Mouse (Mus musculus): ENCODE results near the gene Kcnk5.

Gene Kcnk5

DNA sequence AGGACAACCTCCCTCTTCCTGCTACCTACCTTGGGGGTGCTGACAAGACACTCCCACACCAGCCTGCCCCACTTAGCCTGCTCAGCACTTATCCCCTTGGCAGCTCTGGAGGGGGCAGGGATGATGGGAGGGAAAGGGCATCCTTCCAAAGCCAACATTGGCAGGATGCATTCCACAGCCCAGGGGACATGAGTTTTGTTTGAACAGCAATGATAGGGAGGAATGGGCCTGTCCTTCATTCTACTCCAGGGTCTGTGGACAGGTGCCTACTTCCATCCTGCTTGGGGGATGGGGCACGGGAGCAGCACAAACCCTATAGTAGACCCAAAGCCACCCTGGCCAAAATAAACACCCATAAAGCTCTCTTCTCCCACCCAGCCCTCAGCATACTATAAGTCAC, 16.2 kb downstream of the Kcnk5 start:
- no peak for DNase-seq (ENCODE audit: low spot score)

DNA sequence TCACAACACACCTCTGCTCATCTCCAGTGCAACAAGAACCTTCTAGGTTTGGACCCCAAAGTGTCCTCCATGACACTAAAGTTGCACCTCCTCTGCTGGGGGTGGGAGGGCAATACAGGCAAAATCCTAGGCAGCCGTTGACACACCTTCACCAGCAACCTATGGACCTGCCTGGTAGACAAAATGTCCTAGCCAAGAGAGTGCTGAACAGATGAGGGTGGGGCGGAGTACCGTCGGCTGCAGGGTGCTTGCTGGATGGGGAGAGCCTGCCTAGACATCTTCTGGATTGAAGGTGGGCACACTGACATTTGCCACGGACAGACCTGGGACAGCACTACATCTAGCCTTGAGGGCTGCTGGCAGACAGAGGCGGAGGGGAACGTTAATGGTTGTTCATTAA, 17.2 kb downstream of the Kcnk5 start:
- DNase-seq (ENCODE audit: low spot score), result no peak

DNA sequence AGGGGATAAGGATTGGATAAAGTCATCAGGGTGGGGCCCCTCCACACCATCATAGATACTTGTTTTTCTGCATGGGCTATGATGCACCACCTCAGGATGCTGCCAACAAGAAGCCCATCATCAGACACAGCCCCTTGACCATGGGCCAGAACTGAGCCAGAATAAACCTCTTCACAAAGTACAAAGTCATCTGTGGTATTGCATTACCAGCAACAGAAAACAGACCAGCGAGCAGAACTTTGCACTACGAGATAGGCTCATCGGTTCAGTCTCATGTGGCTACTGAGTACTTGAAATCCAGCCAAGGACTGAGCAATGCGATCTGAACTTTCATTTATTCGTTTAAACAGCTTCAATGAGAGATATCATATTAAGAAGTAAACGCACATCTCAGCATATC, 18.9 kb downstream of the Kcnk5 start:
- no peak for DNase-seq (ENCODE audit: low spot score)

DNA sequence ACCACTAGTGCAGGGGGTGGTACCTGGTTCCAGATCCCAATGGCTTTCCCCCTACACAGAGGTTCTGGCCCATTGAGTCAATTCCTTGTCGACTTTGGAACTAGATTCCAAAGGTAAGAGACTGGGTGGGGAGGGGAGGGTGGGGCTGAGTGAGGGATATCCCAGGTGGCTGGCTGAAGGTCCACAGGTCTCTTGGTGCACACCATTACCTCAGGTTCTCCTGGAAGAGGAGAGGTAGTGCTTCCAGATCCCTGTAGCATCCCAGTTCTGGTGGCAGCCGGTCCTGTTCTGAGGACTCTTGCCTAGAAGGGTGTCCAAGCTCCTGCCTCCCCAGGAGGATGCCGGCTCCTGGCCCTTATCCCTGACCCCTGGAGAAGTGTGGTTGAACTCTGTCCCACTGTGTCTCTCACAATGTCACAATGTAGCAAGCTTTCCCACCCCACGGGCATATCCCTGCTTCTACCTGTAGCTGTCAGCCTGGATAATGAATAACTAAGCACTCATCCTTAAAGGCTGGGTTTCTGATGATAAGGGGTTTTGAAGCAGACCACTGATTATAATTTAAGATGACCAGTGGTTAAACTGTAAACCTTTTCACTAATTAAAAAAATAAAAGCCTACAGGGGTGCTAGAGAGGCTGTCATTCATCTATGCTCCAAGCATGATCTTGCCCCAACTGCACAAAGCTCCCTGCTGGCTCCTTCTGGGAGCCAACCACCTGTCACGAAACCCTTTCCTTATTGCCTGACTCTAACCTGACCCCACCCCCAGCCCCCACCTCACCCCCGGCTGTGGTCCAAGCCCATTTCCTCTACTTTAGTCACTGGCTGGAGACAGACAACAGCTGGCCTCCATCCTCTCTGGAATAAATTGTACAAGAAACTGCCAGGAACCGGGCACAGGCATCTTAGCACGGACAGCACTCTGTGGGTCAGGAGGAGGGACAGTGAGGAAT, 22.6 kb downstream of the Kcnk5 start:
- no peak for DNase-seq (ENCODE audit: low spot score)

DNA sequence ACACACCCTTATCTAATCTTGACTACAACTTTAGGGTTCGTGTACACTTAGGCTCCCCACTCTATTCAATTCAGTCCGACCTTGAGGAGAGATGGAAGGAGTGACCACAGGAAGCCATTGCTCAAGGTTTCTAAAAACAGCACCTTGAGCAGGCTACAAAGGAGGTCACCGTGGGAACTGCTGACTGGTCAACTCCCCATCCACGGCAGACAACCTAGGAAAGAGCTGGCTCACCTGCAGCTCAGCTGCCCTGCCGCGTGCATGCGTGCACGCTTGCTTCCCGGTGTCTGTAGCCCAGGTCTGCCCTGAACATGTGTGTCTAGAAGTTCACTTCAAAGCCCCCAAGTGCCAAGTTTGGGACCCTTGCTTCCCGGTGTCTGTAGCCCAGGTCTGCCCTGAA, 24.0 kb downstream of the Kcnk5 start:
- DNase-seq (ENCODE audit: low spot score), result no peak

DNA sequence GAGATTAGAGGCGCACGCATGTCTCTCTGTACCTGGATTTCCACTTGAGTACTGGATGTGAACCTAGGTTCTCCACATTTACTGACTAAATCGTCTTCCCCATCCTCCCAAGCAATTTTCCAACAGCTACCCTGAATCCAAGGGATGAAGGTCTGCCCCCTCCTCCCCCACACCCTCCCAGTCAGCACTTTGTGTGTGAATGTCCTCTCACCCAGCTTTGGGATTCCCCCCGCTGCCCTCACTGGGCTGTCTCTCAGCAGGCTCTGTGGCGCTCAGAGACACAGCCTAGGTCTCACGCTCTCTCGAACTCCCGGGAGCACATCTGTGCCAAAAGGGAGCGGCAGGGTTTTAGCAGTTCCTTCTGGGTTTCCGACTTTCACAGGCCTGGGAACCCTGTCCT, 25.9 kb downstream of the Kcnk5 start:
- DNase-seq (ENCODE audit: low spot score), result no peak

DNA sequence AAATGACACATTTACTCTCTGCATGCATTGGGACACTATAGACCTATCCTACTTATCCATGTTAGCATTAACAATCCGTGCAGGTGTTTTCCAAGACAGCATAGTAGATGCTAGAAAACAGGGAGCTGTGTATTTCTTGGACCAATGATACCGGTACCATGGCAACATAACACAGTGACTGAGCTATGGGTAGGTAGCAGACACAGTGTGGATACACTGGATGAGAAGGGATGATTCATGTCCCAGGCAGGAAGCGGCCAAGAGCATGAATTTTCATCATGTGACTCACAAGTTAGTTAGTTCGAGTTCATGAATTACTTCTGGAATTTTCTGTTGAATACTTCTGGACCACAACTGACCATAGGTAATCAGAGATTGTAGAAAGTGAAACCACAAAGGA, 26.7 kb downstream of the Kcnk5 start:
- DNase-seq (ENCODE audit: low spot score), result no peak

DNA sequence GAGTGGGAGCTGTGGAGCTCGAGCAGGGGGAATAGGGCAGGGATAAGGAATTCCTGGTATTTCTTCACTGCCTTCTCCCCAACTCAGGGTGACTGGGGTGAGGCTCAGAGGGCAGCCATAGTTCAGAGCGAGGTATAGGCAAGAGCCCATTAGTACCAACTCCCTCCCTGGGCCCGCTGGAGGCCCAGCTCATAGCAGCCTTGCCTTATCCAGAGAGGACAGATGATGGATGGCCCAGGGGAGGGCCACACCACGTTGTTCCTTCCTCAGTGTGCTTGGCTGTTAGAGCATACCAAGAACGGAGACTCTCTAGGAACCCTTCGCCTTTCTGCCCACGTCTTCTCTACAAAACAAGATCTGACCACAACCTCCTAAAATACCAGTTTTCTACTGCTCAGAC, 27.4 kb downstream of the Kcnk5 start:
- DNase-seq (ENCODE audit: low spot score), result no peak

DNA sequence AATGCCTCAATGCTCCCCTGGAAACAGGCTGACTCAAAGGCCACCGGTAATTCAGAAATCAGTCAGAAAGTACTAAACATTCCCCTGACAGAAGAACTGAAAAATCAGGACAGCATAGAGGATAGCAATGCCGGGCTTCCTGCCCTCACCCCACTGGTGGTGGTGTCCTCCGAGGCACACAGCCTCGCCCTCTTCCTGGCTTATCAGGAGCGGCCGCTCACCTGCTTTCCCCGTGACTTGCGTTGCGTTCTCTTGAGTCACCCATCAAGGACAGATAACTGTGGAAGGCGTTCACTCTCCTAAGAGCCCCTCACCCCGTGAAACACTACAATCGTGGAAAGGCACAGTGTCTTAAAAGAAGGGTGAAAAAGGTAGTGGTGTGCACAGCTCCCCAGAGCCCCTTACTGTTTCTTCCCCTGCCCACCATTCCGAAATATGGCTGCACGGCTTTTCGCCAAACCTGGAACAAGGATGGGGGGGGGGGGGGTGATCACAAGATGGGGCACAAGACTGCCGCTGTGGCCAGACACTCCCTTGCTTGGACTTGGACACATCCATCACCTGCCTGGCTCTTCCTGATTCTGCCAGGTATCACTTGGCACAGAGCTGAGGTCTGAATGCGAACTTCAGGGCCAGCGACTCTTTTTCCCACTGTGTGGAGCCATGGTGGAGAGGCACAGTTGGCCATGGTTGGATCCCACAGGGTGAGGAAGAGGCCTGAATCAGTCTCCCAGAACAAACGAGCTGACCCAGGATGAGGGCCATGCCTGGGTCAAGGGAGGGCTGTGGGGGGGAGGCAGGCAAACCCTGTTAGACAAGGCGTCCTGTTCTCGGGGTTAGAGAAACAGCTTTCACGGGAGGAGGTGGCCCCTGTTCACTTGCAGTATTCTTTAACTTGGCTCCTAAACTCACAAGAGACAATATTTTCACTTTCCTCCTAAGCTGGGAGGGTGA, 32.2 kb downstream of the Kcnk5 start:
- no peak for DNase-seq (ENCODE audit: low spot score)

DNA sequence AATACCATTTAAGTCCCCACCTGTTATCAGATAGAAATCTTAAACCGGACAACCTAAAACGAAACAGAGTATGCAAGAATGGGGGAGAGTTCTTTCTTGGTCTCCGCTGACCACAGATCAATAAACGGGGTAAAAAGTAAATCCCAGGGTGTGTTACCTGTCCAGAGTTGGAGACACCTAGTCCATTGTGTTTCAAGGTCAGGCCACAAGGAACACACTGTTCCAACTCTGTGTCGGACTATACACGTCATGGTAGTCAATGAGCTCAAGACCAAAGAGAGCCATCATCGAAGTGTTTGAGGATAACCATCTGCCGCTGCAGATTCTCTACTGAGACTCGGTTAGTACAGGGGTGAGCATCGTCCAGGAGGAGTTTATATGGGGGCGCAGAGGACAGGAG, 33.1 kb downstream of the Kcnk5 start:
- DNase-seq (ENCODE audit: low spot score), result no peak

DNA sequence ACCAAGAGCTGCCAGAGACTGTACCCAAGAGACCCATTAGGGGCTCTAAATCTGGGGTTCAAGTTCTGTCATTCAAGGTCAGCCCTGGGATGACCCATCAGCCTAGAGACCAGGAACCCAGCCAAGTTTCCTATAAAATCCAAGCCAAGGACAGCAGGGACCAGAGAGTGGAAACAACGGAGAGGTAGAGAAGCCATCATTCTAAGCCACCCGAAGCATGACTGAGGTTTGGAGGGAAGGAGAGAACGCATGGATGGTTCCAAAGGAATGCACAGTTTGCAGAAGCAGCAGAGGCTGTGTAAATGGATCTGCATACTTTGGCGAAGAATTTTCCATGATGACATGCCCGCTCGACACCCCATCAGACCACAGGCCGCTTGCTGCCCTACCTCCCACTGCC, 33.8 kb downstream of the Kcnk5 start:
- no peak for DNase-seq (ENCODE audit: low spot score)

DNA sequence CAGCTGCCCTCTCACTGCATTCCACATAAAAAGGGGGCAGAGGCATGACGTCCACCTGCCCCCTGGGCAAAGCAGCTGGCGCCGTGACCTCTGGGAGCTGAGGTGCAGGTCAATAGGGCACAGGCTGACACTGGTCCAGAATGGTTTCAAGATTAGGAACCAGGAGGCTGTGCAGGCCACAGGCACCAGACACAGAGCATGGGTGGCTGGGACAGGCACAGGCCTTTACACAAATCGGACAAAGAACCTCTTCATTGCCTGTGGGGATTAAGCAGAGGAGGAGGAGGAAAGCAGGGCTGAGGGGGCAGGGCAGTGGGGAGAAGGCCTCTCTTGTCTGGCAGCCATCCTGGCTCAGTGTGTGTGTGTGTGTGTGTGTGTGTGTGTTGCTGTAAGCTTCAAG, 37.5 kb downstream of the Kcnk5 start:
- no peak for DNase-seq (ENCODE audit: low spot score)

DNA sequence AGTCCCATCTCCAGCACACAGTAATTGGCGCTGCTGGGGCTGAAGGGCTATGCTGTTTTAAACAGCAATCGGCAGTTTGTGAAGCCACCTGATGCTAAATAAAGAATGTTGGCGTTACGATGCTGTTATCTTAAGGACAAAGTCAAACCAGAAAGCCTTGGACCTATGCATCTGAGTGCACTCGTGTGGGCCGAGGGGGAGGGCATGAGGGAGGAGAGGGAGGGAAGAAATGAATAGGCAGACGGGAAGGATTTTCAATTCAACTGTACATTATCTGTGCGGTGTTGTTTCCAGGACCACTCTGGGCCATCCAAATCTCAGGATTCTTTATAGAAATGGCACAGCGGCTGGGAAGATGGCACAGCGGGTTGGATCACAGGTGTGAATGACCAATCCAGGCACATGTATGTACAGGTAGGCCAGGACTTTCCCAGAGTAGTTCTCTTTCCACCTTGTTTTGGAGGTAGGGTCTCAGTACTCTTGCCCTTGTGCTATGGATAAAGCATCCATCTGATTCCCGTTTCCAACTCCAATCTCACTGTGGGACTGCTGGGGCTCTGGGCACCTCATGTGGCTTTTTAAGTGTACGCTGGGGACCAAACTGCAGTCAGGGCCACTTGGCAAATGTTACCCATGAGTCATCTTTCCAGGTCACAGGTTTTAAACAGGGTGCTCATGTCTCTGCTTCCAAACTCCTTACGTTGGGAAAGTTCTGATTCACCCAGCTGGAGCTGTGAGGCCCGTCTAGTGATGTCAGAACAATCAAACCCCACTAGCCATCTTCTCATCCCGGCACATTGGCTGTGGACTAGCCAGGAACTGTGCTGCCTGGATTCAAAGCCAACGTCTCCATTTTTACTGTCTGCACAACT, 42.9 kb downstream of the Kcnk5 start, which contains the start of gene Saysd1:
TSS of gene Saysd1 (minus strand) at position 51 of the 872 bp plus-strand sequence.
- DNase-seq (ENCODE audit: low spot score), result no peak

DNA sequence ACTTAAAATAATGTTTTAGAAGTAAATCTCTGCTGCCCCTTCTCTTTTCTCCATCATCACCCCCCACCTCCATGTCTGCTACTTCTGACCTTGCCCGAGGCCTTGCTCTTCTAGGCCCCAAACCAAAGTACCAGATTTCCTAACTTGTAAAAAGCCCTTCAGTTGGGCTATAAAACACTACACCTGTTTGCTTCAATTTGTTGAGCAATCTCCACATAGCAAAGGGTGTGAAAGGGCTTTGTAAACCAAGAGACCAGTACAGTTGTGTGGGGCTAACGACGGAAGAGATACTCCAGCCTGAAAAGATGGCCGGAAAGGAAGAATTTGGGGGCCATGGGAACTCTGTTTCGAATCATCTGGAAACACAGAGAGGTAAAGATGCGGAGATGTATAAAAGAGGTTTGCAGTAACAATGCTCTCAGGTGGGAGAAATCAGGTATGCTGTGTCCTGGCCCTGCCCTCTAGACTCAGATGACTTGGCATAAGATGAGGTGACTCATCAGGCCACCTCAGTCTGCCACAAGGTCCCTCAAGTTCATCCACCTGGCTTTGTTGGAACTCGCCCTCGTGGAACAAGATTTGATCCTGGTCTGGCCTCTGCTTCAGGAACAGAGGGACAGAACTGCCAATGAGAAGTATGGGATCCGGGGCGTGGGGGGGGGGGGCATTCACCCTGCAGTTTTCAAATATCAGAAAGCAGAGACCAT, 46.5 kb downstream of the Kcnk5 start:
- no peak for DNase-seq (ENCODE audit: low spot score)

DNA sequence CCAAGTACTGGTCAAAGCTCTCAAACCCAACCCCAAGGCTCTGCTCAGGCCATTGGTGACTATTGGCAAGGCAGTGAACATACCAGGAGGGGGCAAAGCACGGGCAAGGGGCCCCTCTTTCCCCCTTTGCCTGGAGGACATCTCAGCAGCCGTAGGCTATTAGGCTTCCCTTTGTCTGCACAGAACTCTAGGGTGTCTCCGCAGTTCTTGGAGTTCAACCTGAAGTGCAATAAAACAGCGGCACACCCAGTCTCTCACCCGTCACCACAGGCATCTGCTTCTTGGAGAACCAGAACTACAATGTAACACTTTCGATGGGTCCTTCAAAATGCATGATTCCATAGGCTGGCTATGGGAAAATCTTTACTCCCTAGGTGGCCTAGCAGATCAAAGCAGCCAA, 53.4 kb downstream of the Kcnk5 start:
- DNase-seq (ENCODE audit: low spot score), result no peak

DNA sequence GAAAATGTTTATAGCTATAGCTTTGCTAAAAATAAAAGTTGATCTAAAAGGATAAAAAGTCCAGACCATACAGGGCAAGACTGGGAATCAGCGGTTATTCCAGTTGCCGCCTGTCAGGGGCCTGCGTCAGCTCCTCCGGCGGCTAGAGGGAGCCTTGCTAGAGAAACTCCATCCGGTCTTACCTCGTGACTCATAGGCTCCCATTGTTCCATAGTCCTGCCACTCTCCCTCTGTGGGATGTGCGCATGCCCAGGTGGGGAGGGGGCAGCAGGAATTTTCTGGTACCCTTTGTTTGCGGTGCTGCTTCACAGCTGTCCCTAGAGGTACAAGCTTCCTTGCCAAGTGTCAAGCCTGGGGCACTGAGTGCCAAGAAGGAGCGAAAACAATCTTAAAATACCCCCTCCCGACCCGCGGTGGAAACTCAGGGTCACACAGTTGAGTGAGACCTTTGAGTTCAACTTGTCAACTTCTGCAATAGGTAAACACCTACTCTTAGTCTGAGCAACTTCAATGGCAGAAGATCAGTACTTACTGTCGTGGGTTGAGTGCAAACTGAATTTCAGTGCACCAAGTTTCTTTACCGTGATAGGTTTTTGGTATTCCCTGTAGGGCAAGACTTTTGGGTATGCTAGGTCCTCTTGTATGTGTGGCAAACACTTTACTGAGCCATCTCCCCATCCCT, 54.1 kb downstream of the Kcnk5 start:
- DNase-seq (ENCODE audit: low spot score), result no peak

DNA sequence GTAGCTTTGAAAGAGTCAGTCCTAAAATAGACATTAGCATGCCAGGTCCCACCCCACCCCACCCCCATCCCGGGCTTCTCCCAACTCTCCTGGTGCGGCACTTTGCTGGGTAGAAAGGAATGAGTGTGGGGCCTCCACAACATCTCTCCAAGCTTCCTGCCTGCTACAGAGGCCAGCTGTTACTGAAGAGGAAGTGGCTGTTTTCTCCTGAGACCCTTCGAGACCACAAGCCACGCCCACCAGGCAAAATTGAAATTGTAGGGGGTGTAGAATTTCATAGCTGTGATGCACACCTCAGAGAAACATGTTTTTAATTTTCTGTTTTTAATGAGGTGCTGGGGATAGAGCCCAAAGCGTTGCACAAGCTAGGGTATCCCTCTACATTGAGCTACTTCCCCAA, 60.7 kb downstream of the Kcnk5 start:
- DNase-seq (ENCODE audit: low spot score), result no peak

DNA sequence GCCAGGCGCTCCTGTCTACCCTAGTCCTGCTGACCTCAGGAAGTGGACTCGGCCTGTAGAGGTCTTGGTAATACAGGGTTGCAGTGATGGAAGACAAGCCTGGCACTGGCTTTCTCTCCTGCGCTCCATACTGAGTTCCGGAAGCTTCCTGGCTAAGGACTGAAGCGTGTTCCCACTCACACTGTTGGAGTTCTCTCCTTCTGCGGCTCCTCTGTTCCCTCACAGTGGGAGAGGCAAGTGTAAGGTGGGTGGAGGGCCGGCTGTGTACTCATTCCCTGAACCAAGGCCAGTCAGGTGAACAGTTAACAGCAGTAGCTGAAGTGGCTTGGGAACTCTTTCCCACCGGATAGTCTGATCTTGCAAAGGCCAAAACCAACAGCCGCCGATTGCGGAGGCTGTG, 61.6 kb downstream of the Kcnk5 start:
- DNase-seq (ENCODE audit: low spot score), result no peak

DNA sequence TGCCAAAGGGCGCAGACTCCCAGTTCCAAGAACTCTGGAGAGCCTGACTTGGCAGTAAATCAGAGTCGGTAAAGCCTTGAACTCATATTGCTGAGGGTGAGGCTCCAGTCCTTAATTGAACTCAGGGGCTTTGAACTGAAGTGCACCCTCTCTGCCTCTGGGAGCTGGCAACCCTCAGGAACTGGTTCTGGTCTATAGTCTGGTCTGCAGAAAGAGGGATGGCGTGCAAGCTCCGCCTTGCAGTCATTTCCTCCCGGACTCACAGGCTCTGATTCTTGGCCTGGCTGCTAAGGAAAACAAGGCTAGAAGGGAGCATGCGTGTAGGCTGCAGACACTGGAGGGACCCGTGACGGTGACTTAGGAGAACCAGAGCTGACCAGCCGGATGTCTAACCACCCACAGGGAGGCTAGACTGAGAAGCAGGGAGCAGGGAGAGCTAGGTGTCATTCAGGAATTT, 65.4 kb downstream of the Kcnk5 start:
- no peak for DNase-seq (ENCODE audit: low spot score)

DNA sequence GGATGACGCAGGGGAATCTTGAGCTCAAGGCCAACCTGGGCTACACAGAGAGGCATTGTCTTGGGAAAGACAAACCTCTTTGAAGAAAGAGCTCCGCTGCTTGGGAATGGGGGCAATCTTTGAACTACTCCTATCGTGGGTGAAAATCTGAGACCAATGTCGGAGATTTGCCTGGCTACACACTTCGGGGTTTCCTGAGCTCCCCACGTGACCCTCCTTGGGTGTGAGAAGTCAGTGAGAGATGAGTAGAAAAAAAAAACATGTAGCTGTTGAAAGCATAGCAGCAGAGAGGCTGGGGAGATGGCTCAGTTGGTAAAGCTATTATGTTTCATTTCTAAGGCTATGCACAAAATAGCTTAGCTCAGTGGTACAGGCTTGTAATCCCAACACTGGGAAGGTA, 66.7 kb downstream of the Kcnk5 start:
- DNase-seq (ENCODE audit: low spot score), result no peak

DNA sequence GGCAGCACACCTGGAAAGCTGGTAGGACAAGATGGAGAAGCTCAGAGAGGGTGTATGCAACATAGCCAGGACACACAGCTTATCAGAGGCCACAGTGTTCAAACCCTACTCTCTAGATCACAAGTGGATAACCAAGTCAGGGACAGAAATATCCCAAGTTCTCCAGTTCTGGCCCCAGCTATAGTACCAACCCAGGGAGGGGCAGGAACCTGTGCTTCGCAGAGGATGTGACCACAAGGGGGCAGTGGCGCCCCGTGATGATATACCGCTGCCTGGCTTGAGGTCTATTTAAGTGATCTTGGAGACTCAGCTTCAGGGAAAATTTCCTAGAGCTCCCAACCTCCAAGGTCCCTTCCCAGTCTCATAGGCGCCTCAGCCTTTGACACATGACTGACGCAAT, 67.6 kb downstream of the Kcnk5 start:
- peak; percentile 60 for DNase-seq (ENCODE audit: low spot score)

Data from T-cell, adult 2 months (primary cell).